Mouse (Mus musculus): Measurements from ENCODE around the gene Stim2. TPM values are rescaled to one million over a fixed set of nuclear protein-coding genes. Genes with fewer than 3 reads are reported as not detected.

Stim2 gene
- total and polyA plus RNA-seq, 2 experiments from 2014 or later = 27.1 to 34.2 TPM

- DNase-seq (no peak), ATAC-seq (no peak)
- Histone ChIP-seq H3K4me2 (ENCODE audit: low read depth) (no peak overlapping the region), H3K27me3 (ENCODE audit: insufficient read depth, low read length) (no peaks in the 10 kb centered on the region), H3K9me3 (ENCODE audit: low read length) (no peaks in the 10 kb centered on the region), H3K4me3 (ENCODE audit: low read depth, low read length) (no peak overlapping the region), H3K9ac (no peak overlapping the region), H3K4me1 (ENCODE audit: insufficient read depth) (no peaks in the 10 kb centered on the region), H3K27ac (ENCODE audit: low read depth, low read length) (no peak overlapping the region), H3K36me3 (ENCODE audit: insufficient read depth) (no peaks in the 10 kb centered on the region)
- no peak for TF ChIP-seq CTCF (IDR thresholded peaks at IDR 0.05; ENCODE audit: low read depth)
- WGBS = 76% methylated on average over 19 of the region's 19 CpGs
Observed at GRCm38 (mm10) chr5:53956396-53957314, 41.6 kb upstream of the Stim2 start.

GRCm38 (mm10) chr5:53957348-53957747 is 41.0 kb upstream of the Stim2 start:
- Histone ChIP-seq H3K9me3 (ENCODE audit: low read length) (no peaks in the 10 kb centered on the region), H3K4me1 (ENCODE audit: insufficient read depth) (no peaks in the 10 kb centered on the region), H3K27ac (ENCODE audit: low read depth, low read length) (no peak overlapping the region), H3K36me3 (ENCODE audit: insufficient read depth) (no peaks in the 10 kb centered on the region), H3K27me3 (ENCODE audit: insufficient read depth, low read length) (no peaks in the 10 kb centered on the region), H3K4me3 (ENCODE audit: low read depth, low read length) (no peak overlapping the region), H3K9ac (no peak overlapping the region), H3K4me2 (ENCODE audit: low read depth) (no peak overlapping the region)
- no peak for TF ChIP-seq CTCF (IDR thresholded peaks at IDR 0.05; ENCODE audit: low read depth)
- 81% methylated on average over 6 of the region's 6 CpGs for WGBS
- no peak for DNase-seq
- no peak for ATAC-seq

- no peak overlapping the region for H3K4me2 ChIP-seq (ENCODE audit: low read depth)
- WGBS = 65% methylated on average over 5 of the region's 5 CpGs
- H3K4me3 ChIP-seq (ENCODE audit: low read depth, low read length) = no peak overlapping the region
- H3K4me1 ChIP-seq (ENCODE audit: insufficient read depth) = no peaks in the 10 kb centered on the region
- TF ChIP-seq CTCF (IDR thresholded peaks at IDR 0.05; ENCODE audit: low read depth) = no peak
- ATAC-seq (no peak), DNase-seq (no peak)
- H3K9me3 ChIP-seq (ENCODE audit: low read length) = no peaks in the 10 kb centered on the region
- H3K9ac ChIP-seq = no peak overlapping the region
- no peaks in the 10 kb centered on the region for H3K36me3 ChIP-seq (ENCODE audit: insufficient read depth)
- no peaks in the 10 kb centered on the region for H3K27me3 ChIP-seq (ENCODE audit: insufficient read depth, low read length)
- H3K27ac ChIP-seq (ENCODE audit: low read depth, low read length) = no peak overlapping the region
Observed at GRCm38 (mm10) chr5:53961229-53961628, 37.1 kb upstream of the Stim2 start.

- 53% methylated on average over 12 of the region's 12 CpGs for WGBS
Observed at GRCm38 (mm10) chr5:53961830-53962515, 36.3 kb upstream of the Stim2 start.

GRCm38 (mm10) chr5:53965656-53966055 is 32.6 kb upstream of the Stim2 start:
- no peak overlapping the region for H3K9ac ChIP-seq
- 93% methylated on average over 5 of the region's 5 CpGs for WGBS
- ATAC-seq = no peak
- no peaks in the 10 kb centered on the region for H3K36me3 ChIP-seq (ENCODE audit: insufficient read depth)
- no peak overlapping the region for H3K4me2 ChIP-seq (ENCODE audit: low read depth)
- no peak overlapping the region for H3K27ac ChIP-seq (ENCODE audit: low read depth, low read length)
- TF ChIP-seq CTCF (IDR thresholded peaks at IDR 0.05; ENCODE audit: low read depth) = no peak
- no peaks in the 10 kb centered on the region for H3K9me3 ChIP-seq (ENCODE audit: low read length)
- DNase-seq = no peak
- H3K27me3 ChIP-seq (ENCODE audit: insufficient read depth, low read length) = no peaks in the 10 kb centered on the region
- no peaks in the 10 kb centered on the region for H3K4me1 ChIP-seq (ENCODE audit: insufficient read depth)
- H3K4me3 ChIP-seq (ENCODE audit: low read depth, low read length) = no peak overlapping the region

More at GRCm38 (mm10) chr5:53961830-53962515, 36.3 kb upstream of the Stim2 start:
- no peak for ATAC-seq
- no peaks in the 10 kb centered on the region for H3K36me3 ChIP-seq (ENCODE audit: insufficient read depth)
- TF ChIP-seq CTCF (IDR thresholded peaks at IDR 0.05; ENCODE audit: low read depth) = no peak
- H3K4me3 ChIP-seq (ENCODE audit: low read depth, low read length) = no peak overlapping the region
- no peaks in the 10 kb centered on the region for H3K27me3 ChIP-seq (ENCODE audit: insufficient read depth, low read length)
- H3K27ac ChIP-seq (ENCODE audit: low read depth, low read length) = no peak overlapping the region
- H3K9ac ChIP-seq = no peak overlapping the region
- DNase-seq = no peak
- H3K4me2 ChIP-seq (ENCODE audit: low read depth) = no peak overlapping the region
- H3K4me1 ChIP-seq (ENCODE audit: insufficient read depth) = no peaks in the 10 kb centered on the region
- no peaks in the 10 kb centered on the region for H3K9me3 ChIP-seq (ENCODE audit: low read length)

- WGBS = 93% methylated on average over 2 of the region's 2 CpGs
- H3K27me3 ChIP-seq (ENCODE audit: insufficient read depth, low read length) = no peaks in the 10 kb centered on the region
- H3K4me2 ChIP-seq (ENCODE audit: low read depth) = no peak overlapping the region
- no peak overlapping the region for H3K27ac ChIP-seq (ENCODE audit: low read depth, low read length)
- H3K36me3 ChIP-seq (ENCODE audit: insufficient read depth) = no peaks in the 10 kb centered on the region
- DNase-seq (no peak), ATAC-seq (no peak)
- no peak overlapping the region for H3K4me3 ChIP-seq (ENCODE audit: low read depth, low read length)
- H3K9me3 ChIP-seq (ENCODE audit: low read length) = no peaks in the 10 kb centered on the region
- no peaks in the 10 kb centered on the region for H3K4me1 ChIP-seq (ENCODE audit: insufficient read depth)
- no peak overlapping the region for H3K9ac ChIP-seq
- no peak for TF ChIP-seq CTCF (IDR thresholded peaks at IDR 0.05; ENCODE audit: low read depth)
Observed at GRCm38 (mm10) chr5:53967560-53967959, 30.7 kb upstream of the Stim2 start.

GRCm38 (mm10) chr5:53970178-53970577 is 28.1 kb upstream of the Stim2 start:
- no peak overlapping the region for H3K4me3 ChIP-seq (ENCODE audit: low read depth, low read length)
- H3K9ac ChIP-seq = no peak overlapping the region
- no peak overlapping the region for H3K27ac ChIP-seq (ENCODE audit: low read depth, low read length)
- DNase-seq (no peak), ATAC-seq (no peak)
- no peak for TF ChIP-seq CTCF (IDR thresholded peaks at IDR 0.05; ENCODE audit: low read depth)
- no peaks in the 10 kb centered on the region for H3K36me3 ChIP-seq (ENCODE audit: insufficient read depth)
- no peaks in the 10 kb centered on the region for H3K27me3 ChIP-seq (ENCODE audit: insufficient read depth, low read length)
- 86% methylated on average over 7 of the region's 7 CpGs for WGBS
- no peaks in the 10 kb centered on the region for H3K4me1 ChIP-seq (ENCODE audit: insufficient read depth)
- H3K9me3 ChIP-seq (ENCODE audit: low read length) = no peaks in the 10 kb centered on the region
- no peak overlapping the region for H3K4me2 ChIP-seq (ENCODE audit: low read depth)
